Mouse (Mus musculus) olfactory bulb, adult 2 months (tissue): Measurements from ENCODE around the gene Ppp6r2.

Experiments
- CTCF ChIP-seq: fragments of 200-500 bp; IDR thresholded peaks from 2 replicates; pipeline ENCODE4 v1.5.1; 2012; ENCODE audit warnings: low read depth, mild to moderate bottlenecking, low read length, moderate library complexity; ENCODE audit not compliant: insufficient read depth
- POLR2A ChIP-seq: fragments of 200-500 bp; IDR thresholded peaks from 2 replicates; pipeline ENCODE4 v1.6.1; 2012; ENCODE audit warnings: mild to moderate bottlenecking, low read depth, low read length, moderate library complexity; ENCODE audit not compliant: insufficient read depth

GRCm38 (mm10) chr15:89175411-89176155, 35.8 kb upstream of the Ppp6r2 start:
- TF ChIP-seq CTCF (no peak), POLR2A (no peak)
